Mouse (Mus musculus): ENCODE results near the gene Rbm26.

DNA sequence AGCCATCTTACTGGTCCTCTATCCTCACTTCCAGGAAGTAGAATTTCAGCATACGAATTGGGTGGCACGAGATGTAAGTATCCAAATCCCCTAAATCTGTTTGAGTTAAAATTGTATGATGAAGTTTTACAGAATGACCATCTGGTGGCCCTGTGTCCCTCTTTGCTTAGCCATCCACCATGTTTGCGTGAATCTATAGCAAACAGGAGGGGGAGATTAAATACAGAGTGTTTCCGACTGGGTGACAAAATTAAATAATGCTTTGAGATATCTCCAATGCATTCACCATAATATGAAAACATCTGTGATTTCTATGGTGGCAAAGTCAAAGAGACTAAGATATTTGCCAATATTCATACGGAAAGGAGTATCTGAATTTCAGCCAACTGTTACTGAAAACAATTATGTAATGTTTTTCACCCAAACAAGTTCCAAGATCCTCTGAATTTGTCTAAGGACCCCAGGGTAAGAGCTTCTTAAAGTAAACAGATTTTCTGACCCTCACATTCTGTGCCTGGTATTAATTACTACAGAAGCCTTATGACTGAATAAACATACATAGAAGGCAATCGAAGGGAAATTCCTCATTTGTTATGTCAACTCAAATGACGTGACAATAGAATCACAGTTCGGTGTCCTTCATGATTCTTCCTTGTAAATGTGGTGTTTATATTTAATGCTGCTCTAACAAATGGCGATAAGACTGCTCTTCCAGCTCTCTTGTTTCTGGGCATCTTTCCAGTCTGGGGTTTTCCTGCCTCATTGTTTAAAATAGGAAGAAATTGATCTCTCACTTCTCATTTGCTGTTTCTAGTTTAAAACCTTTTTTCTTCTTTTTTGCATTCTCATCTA, 42.6 kb upstream of the Rbm26 start:
- TF ChIP-seq CTCF (conservative IDR thresholded peaks at IDR 0.05; ENCODE audit: insufficient read depth, insufficient read length, low read depth, low read length) (no peak), POLR2A (IDR thresholded peaks at IDR 0.05; ENCODE audit: low read depth, low read length) (no peak)
